Mouse (Mus musculus): ENCODE measurements around the gene Wnt5b. TPM values are rescaled to one million over a fixed set of nuclear protein-coding genes. Genes with fewer than 3 reads are reported as not detected.
"Not testable (repeated sequence)": the region's sequence is repeated elsewhere in the genome, so short reads cannot be mapped to it uniquely, and the experiment has no call there.

Wnt5b gene
- total and polyA plus RNA-seq, 2 experiments from 2014 or later = 4.3 to 5.3 TPM

- Histone ChIP-seq H3K36me3 (replicated peaks; ENCODE audit: control insufficient read depth, insufficient read depth, low read length) (peaks cover 9% of the 10 kb centered on the region; the same call in 1 of the 2 replicates), H3K27me3 (ENCODE audit: control insufficient read depth, insufficient read depth, low read length) (no peaks in the 10 kb centered on the region), H3K4me2 (ENCODE audit: low read depth, low read length) (no peak overlapping the region), H3K27ac (ENCODE audit: low read depth) (no peak overlapping the region), H3K4me3 (ENCODE audit: low read depth, low read length) (no peak overlapping the region), H3K9me3 (replicated peaks; ENCODE audit: control insufficient read depth, low read length) (no peaks in the 10 kb centered on the region), H3K4me1 (ENCODE audit: control insufficient read depth, insufficient read depth) (peaks cover 16% of the 10 kb centered on the region), H3K9ac (replicated peaks; ENCODE audit: low read depth, low read length) (no peak overlapping the region)
- WGBS = 10% methylated on average over 2 of the region's 2 CpGs
- DNase-seq (ENCODE audit: low spot score) (no peak), ATAC-seq (ENCODE audit: insufficient read depth, low read depth) (no peak)
- no peak for TF ChIP-seq EP300 (IDR thresholded peaks at IDR 0.05; ENCODE audit: low read depth)
These were observed 58.7 kb downstream of the Wnt5b start for GRCm38 (mm10) chr6:119485486-119485885.

GRCm38 (mm10) chr6:119482958-119483600, 61.1 kb downstream of the Wnt5b start:
- DNase-seq (ENCODE audit: low spot score) (peak; percentile 58), ATAC-seq (ENCODE audit: insufficient read depth, low read depth) (no peak)
- peak; percentile 50 for TF ChIP-seq CTCF (IDR thresholded peaks at IDR 0.05; ENCODE audit: low read depth)
- no peak for TF ChIP-seq EP300 (IDR thresholded peaks at IDR 0.05; ENCODE audit: low read depth)
- 44% methylated on average over 16 of the region's 16 CpGs for WGBS
- Histone ChIP-seq H3K4me3 (ENCODE audit: low read depth, low read length) (peak overlapping the region; percentile 24; the same call in 1 of the 2 replicates), H3K4me1 (ENCODE audit: control insufficient read depth, insufficient read depth) (peaks cover 13% of the 10 kb centered on the region), H3K9me3 (replicated peaks; ENCODE audit: control insufficient read depth, low read length) (no peaks in the 10 kb centered on the region), H3K4me2 (ENCODE audit: low read depth, low read length) (peak overlapping the region; percentile 60), H3K36me3 (replicated peaks; ENCODE audit: control insufficient read depth, insufficient read depth, low read length) (peaks cover 9% of the 10 kb centered on the region; the same call in 1 of the 2 replicates), H3K9ac (replicated peaks; ENCODE audit: low read depth, low read length) (peak overlapping the region; percentile 27; the same call in 1 of the 2 replicates), H3K27ac (ENCODE audit: low read depth) (no peak overlapping the region), H3K27me3 (ENCODE audit: control insufficient read depth, insufficient read depth, low read length) (no peaks in the 10 kb centered on the region)

GRCm38 (mm10) chr6:119481741-119482390, 62.3 kb downstream of the Wnt5b start:
- H3K9ac ChIP-seq (replicated peaks; ENCODE audit: low read depth, low read length) = not testable (repeated sequence)
- 4% methylated on average over 10 of the region's 10 CpGs for WGBS
- peaks cover 23% of the 10 kb centered on the region for H3K4me1 ChIP-seq (ENCODE audit: control insufficient read depth, insufficient read depth)

GRCm38 (mm10) chr6:119480706-119481331, 63.3 kb downstream of the Wnt5b start:
- no peak for DNase-seq (ENCODE audit: low spot score)
- H3K27me3 ChIP-seq (ENCODE audit: control insufficient read depth, insufficient read depth, low read length) = no peaks in the 10 kb centered on the region
- peak overlapping the region; percentile 94 for H3K9ac ChIP-seq (replicated peaks; ENCODE audit: low read depth, low read length)
- H3K4me1 ChIP-seq (ENCODE audit: control insufficient read depth, insufficient read depth) = peaks cover 23% of the 10 kb centered on the region
- WGBS = under 1% methylated on average over 32 of the region's 33 CpGs
- ATAC-seq (ENCODE audit: insufficient read depth, low read depth) = no peak
- peak overlapping the region; percentile 91 for H3K4me2 ChIP-seq (ENCODE audit: low read depth, low read length)
- peaks cover 9% of the 10 kb centered on the region; the same call in 1 of the 2 replicates for H3K36me3 ChIP-seq (replicated peaks; ENCODE audit: control insufficient read depth, insufficient read depth, low read length)
- H3K9me3 ChIP-seq (replicated peaks; ENCODE audit: control insufficient read depth, low read length) = no peaks in the 10 kb centered on the region
- TF ChIP-seq CTCF (IDR thresholded peaks at IDR 0.05; ENCODE audit: low read depth) (no peak), EP300 (IDR thresholded peaks at IDR 0.05; ENCODE audit: low read depth) (no peak)
- H3K4me3 ChIP-seq (ENCODE audit: low read depth, low read length) = peak overlapping the region; percentile 96
- H3K27ac ChIP-seq (ENCODE audit: low read depth) = peak overlapping the region; percentile 100

More at GRCm38 (mm10) chr6:119481741-119482390, 62.3 kb downstream of the Wnt5b start:
- Histone ChIP-seq H3K4me3 (ENCODE audit: low read depth, low read length) (peak overlapping the region; percentile 96; the same call in 1 of the 2 replicates), H3K4me2 (ENCODE audit: low read depth, low read length) (peak overlapping the region; percentile 91)
- not testable (repeated sequence) for H3K27me3 ChIP-seq (ENCODE audit: control insufficient read depth, insufficient read depth, low read length); H3K36me3 ChIP-seq (replicated peaks; ENCODE audit: control insufficient read depth, insufficient read depth, low read length); ATAC-seq (ENCODE audit: insufficient read depth, low read depth); DNase-seq (ENCODE audit: low spot score); H3K27ac ChIP-seq (ENCODE audit: low read depth); H3K9me3 ChIP-seq (replicated peaks; ENCODE audit: control insufficient read depth, low read length)

- Histone ChIP-seq H3K4me1 (ENCODE audit: control insufficient read depth, insufficient read depth) (peaks cover 23% of the 10 kb centered on the region), H3K4me3 (ENCODE audit: low read depth, low read length) (peak overlapping the region; percentile 96), H3K36me3 (replicated peaks; ENCODE audit: control insufficient read depth, insufficient read depth, low read length) (peaks cover 9% of the 10 kb centered on the region; the same call in 1 of the 2 replicates), H3K27ac (ENCODE audit: low read depth) (peak overlapping the region; percentile 100), H3K27me3 (ENCODE audit: control insufficient read depth, insufficient read depth, low read length) (no peaks in the 10 kb centered on the region), H3K4me2 (ENCODE audit: low read depth, low read length) (peak overlapping the region; percentile 91), H3K9me3 (replicated peaks; ENCODE audit: control insufficient read depth, low read length) (no peaks in the 10 kb centered on the region), H3K9ac (replicated peaks; ENCODE audit: low read depth, low read length) (peak overlapping the region; percentile 94)
- ATAC-seq (ENCODE audit: insufficient read depth, low read depth) = peak; percentile 15
- no peak for TF ChIP-seq CTCF (IDR thresholded peaks at IDR 0.05; ENCODE audit: low read depth)
- TF ChIP-seq EP300 (IDR thresholded peaks at IDR 0.05; ENCODE audit: low read depth) = no peak
- DNase-seq (ENCODE audit: low spot score) = peak; percentile 65
- under 1% methylated on average over 70 of the region's 70 CpGs for WGBS
These were observed 64.1 kb downstream of the Wnt5b start for GRCm38 (mm10) chr6:119479876-119480705.
